Mouse (Mus musculus): ENCODE measurements around the gene Creb3l2.
"Not testable (repeated sequence)": the region's sequence is repeated elsewhere in the genome, so short reads cannot be mapped to it uniquely, and the experiment has no call there.

The Creb3l2 gene

DNA sequence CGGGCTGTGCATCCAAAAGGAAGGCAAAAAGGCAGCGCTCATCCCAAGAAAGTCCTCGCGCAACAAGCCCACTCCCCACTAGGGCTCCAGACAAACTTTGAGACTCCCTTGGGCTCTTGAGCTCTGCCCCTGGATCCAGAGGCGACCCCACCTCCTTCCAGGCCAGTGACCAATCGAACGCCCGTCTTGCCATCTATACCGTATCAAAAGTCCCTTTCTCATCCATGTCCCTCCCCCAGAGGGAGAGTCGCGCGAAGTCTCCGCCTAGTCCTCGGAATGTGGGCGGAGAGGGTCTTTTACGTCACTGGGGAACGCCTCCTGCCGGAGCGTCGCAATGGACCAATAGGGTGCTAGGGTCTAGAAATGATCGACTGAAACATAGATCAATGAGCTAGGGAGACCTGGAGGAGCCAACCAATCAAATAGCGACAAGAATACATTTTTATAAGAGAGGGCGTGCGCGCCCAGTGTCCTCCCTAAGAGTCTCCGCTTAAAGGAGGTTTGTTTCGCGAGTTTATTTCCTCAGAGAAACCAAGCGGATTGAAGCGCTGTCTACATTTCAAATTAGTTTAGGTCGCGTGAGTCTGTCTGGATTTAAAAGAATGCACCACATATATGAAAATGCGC lies at the start of gene Creb3l2:
Creb3l2 (minus strand) TSS at position 106 of the 627 bp plus-strand sequence.
- DNase-seq = peak; percentile 95

DNA sequence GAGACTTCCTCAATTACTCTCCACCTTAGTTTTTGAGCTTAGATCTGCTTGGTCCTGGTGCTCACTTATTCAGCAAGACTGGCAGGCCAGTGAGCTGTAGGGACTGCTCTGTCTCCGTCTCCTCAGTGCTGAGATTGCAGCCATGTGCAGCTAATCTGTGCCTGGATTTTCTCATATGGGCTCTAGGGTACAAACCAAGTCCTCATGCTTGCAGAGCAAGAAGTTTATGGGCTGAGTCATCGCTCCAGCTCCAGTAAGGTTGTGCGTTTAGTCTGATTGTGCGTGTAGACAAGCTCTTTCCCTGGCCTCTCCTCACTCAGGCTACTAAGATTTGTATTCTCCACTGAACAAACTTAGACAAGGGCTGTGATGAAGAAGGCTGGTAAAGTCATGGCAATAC lies 44.6 kb upstream of the Creb3l2 start:
- no peak for DNase-seq

DNA sequence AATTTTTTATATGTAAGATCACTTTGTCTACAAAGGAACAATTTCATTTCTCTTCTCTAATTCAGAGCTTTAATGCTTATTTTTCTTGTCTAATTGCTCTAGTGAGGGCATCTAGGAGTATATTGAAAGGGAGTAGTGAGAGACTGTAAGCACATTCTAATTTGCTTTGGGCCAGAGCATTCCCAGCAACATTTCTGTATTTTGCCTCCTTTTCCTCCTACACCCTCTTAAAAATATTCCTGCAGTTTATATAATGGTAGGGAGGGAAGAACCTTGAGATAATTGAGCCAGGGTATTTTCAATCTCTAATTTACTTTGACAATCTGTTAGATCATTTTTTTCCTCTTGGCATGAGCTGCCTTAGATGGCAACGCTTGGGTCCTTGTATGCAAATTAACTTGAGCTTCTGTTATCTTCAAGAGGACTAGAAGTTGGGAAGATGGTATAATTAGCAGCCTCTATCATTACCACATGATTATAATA lies 42.7 kb upstream of the Creb3l2 start:
- DNase-seq = no peak

DNA sequence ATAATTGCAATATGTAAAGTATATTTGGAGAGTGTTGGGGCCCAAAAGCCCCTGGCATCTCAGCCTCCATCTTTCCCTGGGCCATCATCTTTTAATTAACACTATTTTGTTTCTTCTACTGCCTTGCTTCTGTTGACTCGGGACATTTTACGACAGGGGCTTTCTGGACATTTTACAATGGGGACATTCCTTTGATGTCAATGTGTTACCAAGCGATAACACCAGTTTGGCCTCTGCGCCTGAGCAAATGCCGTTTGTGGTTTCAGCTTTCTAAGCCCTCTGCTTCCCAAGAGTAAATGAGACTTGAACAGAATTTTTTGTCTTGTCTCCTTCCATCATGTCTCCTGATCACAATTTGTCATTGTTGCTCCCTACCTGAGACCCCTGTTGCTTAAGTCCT lies 41.3 kb upstream of the Creb3l2 start:
- no peak for DNase-seq

DNA sequence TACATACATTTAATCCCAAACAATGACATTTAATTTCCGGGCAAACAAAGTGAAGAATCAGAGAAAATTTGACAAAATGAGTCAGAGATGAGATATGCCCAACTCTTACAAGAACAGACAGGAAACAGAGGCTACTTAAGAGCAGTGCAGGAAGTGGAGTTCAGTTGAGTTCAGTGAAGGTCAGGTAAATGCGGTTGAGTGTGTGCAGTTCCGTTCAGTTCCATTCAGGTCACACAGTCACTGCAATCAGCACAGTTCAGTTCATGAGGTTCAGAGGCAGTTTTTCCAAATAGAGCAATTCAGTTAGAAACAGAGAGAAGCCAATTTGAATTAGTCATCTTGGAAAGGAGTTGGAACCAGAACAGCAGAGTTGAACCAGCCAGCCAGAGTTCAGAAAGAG lies 39.2 kb upstream of the Creb3l2 start:
- DNase-seq = no peak

DNA sequence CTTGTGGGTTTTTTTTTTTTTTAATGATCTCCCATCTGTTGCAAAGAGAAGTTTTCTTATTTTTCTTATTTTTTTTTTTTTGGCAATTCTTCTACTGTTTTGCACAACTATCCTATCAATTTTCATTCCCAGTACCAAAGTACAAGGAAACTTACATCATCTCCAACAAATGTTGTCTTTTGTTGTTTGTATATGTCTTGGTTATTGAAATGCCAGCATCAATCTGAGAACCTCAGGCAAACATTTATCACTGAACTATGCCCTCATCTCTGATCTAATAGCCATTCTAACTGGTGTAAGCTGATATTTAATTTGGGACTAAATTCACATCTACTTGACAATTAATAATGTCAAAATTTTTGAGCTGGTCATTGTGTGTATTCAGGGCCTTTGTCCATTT lies 38.1 kb upstream of the Creb3l2 start:
- no peak for DNase-seq

DNA sequence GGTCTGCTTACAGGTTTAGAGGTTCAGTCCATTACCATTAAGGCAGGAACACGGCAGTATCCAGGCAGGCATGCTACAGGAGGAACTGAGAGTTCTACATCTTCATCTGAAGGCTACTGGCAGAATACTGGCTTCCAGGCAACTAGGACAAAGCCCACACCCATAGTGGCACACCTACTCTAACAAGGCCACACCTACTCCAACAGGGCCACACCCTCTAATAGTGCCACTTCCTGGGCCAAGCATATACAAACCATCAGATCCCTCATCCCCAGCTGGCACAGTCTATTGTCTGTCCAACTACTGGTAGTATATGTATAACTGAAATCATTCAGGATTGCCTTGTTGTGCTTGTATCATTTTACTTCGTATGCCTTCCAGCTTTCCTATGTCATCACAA lies 36.5 kb upstream of the Creb3l2 start:
- no peak for DNase-seq

DNA sequence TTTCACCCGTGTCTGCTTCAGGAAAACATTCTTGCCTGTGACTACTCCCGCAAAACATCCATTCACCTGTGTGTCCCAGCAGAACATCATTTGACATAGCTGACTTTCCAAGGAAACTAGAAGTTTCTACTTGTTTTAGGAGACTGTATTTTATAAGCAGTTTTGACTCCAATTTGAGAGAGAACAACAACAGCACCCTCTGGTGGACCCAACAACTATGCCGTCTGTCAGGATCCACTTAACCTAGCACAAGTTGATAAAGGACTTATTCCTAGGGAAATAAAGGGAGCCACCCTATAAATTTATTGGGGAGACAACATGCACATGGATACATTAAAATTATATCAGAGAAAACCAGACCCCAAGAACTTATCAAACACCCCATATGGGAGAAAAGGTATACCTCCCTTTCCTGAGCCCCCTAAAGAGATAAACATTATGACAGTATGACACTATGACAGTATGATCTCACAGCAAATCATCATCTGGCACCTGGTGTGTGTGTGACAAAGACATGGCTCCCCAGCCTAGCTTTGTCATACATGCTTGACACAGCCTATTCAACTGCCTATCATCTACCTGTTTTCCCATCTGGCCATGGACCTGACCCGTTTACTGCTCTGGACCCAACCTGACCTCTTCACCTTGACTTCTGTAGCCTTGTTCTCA lies 31.9 kb upstream of the Creb3l2 start:
- no peak for DNase-seq

DNA sequence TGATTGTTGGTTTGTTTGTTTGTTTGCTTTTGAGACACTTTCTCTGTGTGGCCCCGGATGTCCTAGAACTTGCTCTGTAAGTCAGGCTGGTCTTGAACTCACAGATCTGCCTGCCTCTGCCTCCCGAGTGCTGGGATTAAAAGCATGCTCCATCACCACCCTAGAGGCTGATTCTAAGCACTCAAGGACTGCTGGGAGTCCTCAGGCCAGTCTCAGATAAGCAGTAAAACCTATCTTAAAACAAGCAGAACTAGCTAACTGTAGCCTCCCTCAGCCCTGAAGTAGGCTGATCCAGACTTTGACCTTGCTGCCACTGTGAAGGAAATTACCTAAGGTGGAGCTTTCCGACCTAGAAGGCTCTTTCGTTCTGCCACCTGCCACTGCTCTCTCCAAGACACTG lies 28.3 kb upstream of the Creb3l2 start:
- DNase-seq = no peak

DNA sequence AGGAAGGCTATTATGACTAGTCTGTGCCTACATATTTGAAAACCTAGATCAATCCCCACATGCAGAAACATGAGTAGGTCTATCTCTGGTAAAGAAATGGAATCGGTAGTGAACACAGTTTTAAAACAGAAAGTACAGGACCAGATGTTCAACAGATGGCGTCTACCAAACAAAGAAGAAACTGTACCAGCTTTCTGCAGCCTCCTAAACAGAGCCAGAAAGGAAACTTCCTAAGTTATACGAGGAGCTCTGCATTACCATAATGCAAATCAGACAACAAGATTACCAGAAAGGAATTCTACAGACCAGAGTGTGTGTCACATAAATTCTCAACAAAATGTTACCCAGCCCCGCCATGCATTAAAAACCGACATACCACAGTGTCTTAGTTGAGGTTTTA lies 23.9 kb upstream of the Creb3l2 start:
- DNase-seq = no peak

DNA sequence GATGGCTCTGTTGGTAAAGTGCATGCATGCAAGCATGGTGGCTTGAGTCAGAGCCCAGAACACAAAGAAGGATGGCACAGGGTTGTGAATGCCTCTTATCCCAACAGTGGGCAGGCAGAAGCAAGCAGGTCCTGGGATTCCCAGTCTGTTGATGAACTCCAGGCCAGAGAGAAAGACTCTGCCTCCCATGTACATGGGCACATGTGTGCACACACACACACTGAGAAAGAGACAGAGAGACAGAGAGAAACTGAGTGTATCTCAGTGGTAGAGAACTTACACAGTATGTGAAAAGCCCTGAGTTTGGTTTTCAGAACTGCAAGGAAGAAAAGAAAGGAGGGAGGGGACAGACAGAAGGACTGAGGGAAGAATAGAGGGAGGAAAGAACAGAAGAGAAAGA lies 23.4 kb upstream of the Creb3l2 start:
- DNase-seq = no peak

DNA sequence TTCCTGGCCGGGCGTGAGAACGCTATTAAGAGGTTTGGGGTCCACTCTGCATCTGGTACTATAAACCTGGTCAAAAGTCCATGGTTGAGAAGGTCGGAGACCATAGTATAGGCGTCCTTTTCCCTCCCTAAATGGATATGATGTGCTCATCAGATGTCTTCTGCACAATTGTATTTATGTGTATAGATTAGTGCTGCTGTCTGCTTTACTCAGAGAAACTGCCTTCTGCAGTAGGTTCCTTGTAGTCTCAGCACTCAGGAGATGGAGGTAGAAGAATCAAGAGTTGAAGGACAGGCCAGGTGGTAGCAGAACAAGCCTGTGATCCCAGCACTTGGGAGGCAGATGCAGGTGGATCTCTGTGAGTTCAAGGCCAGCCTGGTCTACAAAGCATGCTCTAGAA lies 22.6 kb upstream of the Creb3l2 start:
- peak; percentile 9 for DNase-seq

DNA sequence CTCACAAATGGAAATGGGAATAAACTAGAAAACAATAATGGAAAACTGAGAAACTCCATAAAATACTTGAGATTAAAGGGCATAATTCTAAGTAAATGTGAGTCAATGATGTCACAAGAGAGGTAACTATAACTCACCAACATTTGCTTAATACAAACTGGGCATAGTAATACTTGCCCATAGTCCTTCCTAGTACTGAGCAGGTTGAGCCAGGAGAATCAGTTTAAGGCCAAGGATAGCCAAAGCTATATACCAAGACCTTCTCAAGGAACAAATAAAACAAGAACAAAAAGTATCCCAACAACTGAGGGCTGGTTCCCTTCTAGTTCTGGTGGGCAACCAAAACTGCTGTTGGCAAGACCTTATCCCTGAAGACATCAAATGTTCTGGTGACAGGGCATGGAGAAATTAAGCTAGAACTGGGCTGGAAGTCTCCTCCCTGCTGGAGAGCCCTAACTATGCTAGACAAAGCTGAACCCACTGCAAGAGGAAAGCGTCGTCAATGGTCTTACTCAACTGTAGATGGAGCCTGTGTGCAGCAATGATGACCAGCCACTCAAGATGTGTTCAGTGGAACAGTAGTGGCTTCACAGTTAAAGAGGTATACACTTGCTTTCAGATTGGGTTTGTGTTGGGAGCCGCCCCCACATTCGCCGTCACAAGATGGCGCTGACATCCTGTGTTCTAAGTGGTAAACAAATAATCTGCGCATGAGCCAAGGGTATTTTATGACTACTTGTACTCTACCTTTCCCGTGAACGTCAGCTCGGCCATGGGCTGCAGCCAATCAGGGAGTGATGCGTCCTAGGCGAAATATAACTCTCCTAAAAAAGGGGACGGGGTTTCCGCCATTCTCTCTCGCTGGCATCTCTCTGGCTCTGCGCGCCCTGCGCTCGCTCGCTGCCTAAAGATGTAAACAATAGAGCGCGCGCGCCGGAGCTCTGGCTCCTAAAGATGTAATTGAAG lies 21.9 kb upstream of the Creb3l2 start:
- peak; percentile 53 for DNase-seq

DNA sequence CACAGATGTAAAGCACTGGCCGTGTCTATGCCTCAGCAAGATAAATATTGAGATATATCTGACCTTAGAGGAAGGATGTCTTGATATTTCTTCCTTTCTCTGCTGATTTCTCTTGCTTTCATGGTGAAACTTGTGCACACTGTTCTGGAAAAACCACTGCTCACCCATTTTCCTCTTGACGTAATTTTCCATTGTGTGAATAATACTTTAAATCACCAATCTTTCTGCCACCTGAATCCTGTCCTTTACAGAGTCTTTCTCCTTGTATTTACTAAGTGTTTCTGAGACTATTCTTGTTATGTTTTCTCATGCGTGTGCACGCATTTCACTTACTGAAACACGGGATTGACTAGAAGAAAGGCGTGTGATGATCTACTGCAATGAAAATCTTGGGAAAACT lies 18.7 kb upstream of the Creb3l2 start:
- no peak for DNase-seq

DNA sequence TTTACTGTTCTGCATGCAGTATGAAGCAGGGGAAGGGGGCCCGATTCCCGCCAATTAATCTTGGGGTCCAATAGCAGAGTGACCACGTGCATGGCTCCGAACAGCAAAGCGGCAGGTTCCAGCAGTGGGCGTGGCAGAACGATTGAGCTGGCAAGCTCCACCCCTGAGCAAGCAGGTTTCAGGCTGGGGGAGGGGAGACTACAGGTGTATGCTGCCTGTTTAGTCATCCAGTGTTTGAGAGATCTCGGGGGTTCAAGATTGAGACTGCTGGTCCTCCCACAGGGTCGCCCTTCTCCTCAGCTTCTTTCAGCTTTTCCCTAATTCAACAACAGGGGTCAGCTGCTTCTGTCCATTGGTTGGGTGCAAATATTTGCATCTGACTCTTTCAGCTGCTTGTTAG lies 17.7 kb upstream of the Creb3l2 start:
- not testable (repeated sequence) for DNase-seq

DNA sequence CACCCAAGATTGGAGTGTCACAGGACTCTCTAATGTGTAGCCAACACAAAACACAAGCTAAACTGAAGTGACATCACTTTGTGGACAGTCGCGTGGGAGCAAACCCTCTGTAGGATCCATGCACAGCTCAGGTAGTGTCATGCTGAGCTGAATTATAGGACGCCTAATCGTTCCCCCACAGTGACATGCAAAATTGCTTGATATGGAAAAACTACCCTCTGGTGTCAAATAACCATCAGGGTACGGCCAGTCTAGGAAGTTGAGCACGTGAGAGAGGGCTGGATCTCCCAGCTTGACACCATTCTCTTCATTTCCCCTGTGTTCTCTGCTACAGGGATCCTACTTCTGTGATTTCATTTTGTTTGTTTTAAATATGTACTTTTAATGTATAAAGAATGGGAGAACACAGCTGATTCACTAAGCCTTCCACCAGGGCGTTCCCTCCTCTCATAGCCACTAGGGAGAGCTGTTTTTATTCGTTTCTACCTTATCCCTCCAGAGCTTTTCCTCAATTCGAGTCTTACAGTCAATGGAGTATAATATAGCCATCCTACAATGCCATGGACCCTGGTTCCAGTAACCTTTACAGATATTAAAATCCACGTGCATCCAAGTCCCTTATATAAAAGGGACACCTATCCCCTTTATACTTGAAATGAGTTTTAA lies 16.2 kb upstream of the Creb3l2 start:
- DNase-seq = no peak

DNA sequence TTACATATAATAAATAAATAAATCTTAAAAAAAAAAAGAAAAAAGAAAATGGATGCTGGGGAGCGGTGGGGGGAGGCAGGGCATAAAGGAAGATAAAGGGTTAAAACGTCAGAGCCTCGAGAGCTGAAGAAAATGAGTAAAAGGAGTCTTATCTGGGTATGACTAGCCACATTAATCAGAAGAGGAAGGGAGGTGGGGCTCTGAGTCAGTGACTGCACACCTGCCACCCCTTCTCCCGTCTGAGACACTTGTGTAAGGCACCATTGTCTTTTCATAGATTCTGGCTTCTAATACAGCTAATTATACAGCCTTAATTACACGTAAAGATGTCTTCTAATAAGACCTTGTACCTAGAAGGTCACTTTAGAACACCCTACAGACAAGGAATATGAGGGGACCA lies 13.6 kb upstream of the Creb3l2 start:
- no peak for DNase-seq

DNA sequence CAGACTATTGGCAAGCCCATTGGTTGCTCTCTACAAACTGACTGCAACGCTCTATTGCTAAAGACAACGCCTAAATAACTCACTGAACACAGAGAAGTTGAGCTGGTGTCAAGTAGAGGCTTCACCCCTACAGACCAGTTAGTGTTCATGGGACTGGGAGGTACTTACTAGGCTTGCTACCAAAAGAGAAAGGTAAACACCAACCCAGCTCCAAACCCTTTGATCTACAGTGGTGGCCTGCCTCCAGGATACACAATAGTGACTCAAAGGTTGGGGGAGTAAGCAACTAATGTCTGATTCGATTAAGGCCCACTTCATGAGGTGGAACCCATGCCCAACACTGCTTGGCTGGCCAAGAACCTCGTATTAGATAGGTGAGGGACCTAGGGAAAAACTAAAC lies 11.1 kb upstream of the Creb3l2 start:
- no peak for DNase-seq

DNA sequence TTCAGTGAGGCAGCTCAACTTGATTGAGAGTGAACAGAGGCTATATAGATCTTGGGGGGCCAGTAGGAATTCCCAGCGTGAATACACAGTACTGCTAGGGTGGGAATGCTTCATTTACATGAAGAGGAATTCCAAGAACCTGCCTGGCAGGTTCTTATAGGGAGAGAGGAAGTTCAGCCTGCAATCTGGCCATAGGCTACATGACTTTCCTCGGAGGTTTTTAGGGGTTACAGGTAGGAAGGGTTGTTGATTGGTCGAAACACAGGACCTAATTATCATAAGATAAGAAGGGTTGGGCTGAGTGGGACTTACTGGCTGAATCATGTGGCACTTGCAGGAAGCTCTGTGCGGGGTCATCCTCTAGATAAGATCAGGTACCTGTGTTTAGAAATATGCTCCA lies 9.7 kb upstream of the Creb3l2 start:
- DNase-seq = no peak

DNA sequence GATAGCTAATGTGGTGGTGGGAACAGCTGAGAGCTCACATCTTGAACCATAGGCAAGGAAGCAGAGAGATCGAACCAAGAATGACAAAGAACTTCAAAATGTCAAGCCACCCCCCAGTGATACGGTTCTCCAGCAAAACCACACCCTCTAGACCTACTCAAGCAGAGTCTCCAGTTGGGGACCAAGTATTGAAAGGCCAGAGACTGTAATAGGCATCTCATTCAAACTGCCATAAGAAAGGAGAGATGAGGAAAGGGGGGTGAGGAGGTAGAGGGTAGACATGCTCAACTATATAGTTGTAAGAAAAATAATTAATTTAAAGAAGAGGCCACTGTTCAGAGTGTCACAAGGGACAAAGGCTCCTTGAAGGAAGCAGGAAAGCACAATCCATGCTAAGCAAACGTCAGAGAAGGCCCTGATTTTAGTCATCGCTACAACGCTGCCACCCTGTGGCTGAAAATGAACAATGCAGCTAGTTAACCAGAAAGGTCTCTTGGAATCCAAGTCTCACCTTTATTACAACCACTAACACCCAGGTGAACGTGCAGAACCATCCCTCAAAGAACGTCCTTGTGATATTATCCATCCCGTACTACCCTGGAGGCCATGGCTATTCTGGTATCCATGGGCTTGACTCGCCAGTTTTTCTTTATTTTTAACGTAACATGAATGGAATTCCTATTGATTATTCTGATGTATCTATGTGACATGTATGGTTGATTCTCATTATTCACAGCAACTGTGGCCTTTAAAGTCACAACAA lies 5.9 kb upstream of the Creb3l2 start:
- DNase-seq = peak; percentile 68

DNA sequence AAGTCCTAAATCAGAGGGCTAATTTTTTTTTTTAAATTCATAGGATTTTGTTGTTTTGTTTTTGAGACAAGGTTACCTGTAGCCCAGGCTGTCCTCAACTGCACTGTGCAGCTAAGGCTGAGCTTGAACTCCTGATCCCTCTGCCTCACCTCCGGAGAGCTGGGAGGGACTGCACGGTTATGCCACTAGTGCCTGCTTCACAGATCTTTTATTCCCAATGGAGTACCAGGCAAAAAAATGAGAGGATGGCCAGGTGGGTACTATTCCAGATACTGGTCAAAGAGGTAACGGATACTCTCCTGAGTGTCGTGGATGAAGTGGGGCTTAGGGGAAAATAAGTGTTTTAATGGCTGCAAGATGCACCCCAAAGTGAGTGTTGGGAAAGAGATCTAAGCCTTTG lies 835 bp upstream of the Creb3l2 start:
- peak; percentile 21 for DNase-seq

DNA sequence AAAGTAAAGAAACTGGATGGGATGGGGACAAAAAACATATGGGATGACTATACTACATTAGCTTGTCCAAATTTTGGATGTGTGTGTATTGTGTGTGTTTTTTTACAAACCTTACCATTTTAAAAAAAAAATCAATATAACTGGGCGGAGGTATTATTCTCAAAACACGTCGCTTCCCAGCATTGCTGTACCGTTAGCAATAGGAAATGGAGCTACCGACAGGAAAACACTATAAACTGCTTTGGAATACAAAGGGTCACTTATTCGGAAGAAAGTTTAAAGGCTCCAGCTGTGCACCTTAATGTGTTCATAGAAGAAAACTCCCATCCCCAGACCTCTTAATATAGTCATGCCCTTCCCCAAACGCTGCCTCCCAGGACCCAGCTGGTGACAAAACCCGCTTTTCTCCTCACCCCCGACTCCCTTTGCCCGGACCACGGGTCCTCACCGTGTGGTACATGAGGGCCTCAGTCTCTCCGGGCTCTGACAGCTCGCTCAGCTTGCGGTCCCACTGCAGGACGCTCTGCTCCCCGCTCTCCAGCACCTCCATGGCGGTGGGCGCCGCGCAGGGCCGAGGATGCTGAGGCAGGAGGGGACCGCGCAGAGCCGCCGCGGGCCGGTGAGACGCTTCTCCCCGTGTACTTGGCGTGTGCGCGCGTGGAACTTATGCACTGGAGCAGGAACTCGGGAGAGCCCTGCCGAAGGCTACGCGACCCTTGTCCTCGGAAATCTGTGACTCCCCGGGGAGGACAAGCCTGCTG lies 515 bp downstream of the Creb3l2 start:
- no peak for DNase-seq
